Mouse (Mus musculus): ENCODE data around the gene Sbno2. TPM values are rescaled to one million over a fixed set of nuclear protein-coding genes. Genes with fewer than 3 reads are reported as not detected.

Sbno2 gene
- polyA plus RNA-seq, 1 experiment: 44.6 TPM

DNA sequence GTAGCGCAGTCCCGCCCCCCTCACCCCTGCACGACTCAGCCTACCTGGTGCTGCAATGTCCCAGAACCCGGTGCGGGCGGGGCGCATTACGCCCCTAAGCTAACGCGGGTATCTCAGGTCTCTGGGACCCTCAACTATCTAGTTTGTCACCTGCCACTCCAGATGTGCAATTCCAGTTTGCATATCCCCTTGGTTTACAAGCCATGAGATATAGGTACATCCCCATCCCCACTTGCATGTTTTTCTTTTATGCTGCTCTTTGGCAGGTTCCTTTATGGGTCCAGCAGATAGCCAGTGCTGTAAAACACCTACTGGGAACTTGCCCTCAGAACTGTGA lies 34.0 kb upstream of the Sbno2 start:
- Histone ChIP-seq H3K36me3 (ENCODE audit: control insufficient read depth, insufficient read depth) (peaks cover 6% of the 10 kb centered on the region), H3K79me2 (ENCODE audit: control insufficient read depth, insufficient read depth) (peaks cover 21% of the 10 kb centered on the region), H3ac (ENCODE audit: control insufficient read depth, insufficient read length) (peak overlapping the region; percentile 33), H3K4me2 (ENCODE audit: low read depth) (peak overlapping the region; percentile 98), H3K27me3 (ENCODE audit: control insufficient read depth, insufficient read depth, insufficient read length) (no peaks in the 10 kb centered on the region), H3K4me3 (peak overlapping the region; percentile 31)
- TF ChIP-seq MYOG (IDR thresholded peaks at IDR 0.05; ENCODE audit: control insufficient read depth in 1 of 3, insufficient read depth in 1 of 3, insufficient read length in 2 of 3, low read depth in 2 of 3): no peak
- no peak for TF ChIP-seq REST (IDR thresholded peaks at IDR 0.05; ENCODE audit: insufficient read depth, insufficient read length)
- TF ChIP-seq USF1 (IDR thresholded peaks at IDR 0.05; ENCODE audit: low read depth): no peak
- no peak for TF ChIP-seq E2F4 (IDR thresholded peaks at IDR 0.05; ENCODE audit: insufficient read depth)

DNA sequence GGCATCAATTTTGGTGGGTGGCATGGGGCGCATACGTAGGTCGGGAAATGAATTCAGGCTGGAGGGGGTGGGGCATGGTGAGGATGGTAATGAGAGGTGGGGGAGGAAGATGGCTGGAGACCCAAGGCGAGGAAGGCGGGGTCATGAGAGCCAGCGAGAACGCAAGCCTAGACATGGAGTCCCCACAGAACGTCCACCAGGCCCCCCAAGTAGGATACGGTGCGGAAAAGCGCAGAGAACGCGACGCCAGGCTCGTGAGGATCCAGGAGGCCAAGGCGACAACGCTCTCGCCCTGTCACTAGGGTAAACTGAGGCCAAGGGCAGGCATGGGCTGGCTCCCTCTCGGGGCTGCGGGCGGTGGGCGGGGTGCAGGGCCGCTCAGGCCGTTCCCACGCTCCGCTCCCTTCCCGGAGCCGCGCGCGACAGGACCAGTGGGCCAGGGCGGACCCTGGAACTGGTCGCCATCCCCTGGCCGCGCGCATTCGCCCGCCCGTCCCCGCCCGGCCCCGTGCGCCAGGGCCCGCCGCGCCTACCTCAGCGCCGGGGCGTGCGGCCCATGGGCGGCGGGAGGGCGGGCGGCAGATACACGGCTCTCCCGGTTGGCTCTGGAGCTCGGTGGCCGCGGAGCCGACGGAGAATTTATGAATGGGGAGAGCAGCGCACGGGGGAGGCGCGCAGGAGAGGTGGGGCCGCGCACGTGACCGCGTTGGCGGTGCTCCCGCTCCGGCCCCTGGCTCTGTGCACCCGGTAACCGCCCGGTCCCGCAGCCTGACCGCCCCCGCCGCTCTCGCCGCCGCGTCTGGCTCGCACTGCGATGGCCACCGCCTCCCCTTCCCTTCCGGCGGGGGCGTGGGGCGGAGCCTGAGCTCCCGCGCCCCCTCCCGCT lies 33.4 kb upstream of the Sbno2 start, which contains the start of gene Atp5d:
Atp5d (plus strand) TSS at position 80 of the 886 bp plus-strand sequence.
- Histone ChIP-seq H3K27me3 (ENCODE audit: control insufficient read depth, insufficient read depth, insufficient read length) (no peaks in the 10 kb centered on the region), H3K79me2 (ENCODE audit: control insufficient read depth, insufficient read depth) (peaks cover 15% of the 10 kb centered on the region)

DNA sequence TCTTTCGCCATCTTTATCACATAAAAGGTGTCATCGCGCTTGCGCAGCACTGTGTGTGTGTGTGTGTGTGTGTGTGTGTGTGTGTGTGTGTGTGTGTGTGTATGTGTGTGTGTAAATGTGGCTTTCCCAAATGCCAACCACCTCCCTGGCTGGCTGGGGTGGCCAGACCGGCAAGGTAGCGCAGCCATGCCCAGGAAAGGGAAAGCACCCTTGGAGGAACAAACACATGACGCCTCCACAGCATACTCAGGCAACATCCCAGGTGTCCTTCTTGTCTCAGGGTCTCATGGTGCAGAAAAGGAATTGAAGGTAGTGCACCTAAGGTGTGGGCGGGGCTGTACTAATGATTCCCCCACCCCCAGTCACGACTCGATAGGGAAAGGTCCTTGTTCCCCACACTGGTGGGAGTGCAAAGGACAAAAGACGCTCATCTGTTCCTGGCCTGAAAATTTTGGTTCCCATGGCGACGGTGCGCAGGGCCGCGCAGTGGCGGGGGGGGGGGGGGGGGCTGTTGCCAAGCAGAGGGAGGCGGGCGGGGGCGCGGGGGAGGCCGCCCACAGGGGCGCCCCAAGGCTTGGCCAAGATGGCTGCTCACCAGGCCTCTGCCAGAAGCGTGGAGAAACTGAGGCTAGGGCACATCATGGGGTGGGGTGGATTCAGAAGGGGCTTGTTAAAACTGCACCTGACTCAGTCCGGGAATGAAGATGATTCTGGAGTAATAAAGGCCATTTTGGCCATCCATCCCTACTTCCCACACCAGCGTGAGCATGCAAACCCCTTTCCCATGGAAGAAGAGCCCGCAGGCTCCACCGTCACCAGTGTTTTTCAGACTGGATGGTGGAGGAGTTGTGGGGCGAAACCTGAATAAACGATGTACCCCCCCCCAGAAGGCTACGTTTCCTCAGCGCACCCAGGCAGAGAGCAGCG lies 32.5 kb upstream of the Sbno2 start:
- peak overlapping the region; percentile 98 for H3K4me2 ChIP-seq (ENCODE audit: low read depth)
- H3ac ChIP-seq (ENCODE audit: control insufficient read depth, insufficient read length): peak overlapping the region; percentile 33
- no peaks in the 10 kb centered on the region for H3K36me3 ChIP-seq (ENCODE audit: control insufficient read depth, insufficient read depth)
- H3K27me3 ChIP-seq (ENCODE audit: control insufficient read depth, insufficient read depth, insufficient read length): no peaks in the 10 kb centered on the region
- peak overlapping the region; percentile 31 for H3K4me3 ChIP-seq
- H3K79me2 ChIP-seq (ENCODE audit: control insufficient read depth, insufficient read depth): peaks cover 6% of the 10 kb centered on the region
- TF ChIP-seq MYOG (IDR thresholded peaks at IDR 0.05; ENCODE audit: control insufficient read depth in 1 of 3, insufficient read depth in 1 of 3, insufficient read length in 2 of 3, low read depth in 2 of 3) (no peak), TCF3 (IDR thresholded peaks at IDR 0.05; ENCODE audit: insufficient read length, low read depth) (no peak), E2F4 (IDR thresholded peaks at IDR 0.05; ENCODE audit: insufficient read depth) (no peak), MAX (IDR thresholded peaks at IDR 0.05; ENCODE audit: low read depth) (no peak), MYOD1 (IDR thresholded peaks at IDR 0.05; ENCODE audit: control insufficient read depth in 1 of 3, insufficient read length in 2 of 3, low read depth in 2 of 3) (no peak), SRF (IDR thresholded peaks at IDR 0.05; ENCODE audit: control insufficient read depth, insufficient read length, low read depth) (no peak), POLR2AphosphoS2 (IDR thresholded peaks at IDR 0.05; ENCODE audit: insufficient read length, low read depth) (no peak), CEBPB (IDR thresholded peaks at IDR 0.05; ENCODE audit: insufficient read depth, poor library complexity, severe bottlenecking) (no peak), TCF12 (IDR thresholded peaks at IDR 0.05; ENCODE audit: insufficient read depth, poor library complexity, severe bottlenecking) (no peak), POLR2A (IDR thresholded peaks at IDR 0.05; ENCODE audit: insufficient read length, low read depth) (no peak), REST (IDR thresholded peaks at IDR 0.05; ENCODE audit: insufficient read depth, insufficient read length) (no peak), USF1 (IDR thresholded peaks at IDR 0.05; ENCODE audit: low read depth) (no peak)

More for the DNA sequence above, 33.4 kb upstream of the Sbno2 start, which contains the start of gene Atp5d:
- Histone ChIP-seq H3ac (ENCODE audit: control insufficient read depth, insufficient read length) (peak within 1 kb of the TSS; percentile 33), H3K4me3 (peak within 1 kb of the TSS; percentile 31), H3K36me3 (ENCODE audit: control insufficient read depth, insufficient read depth) (no peaks in the 10 kb centered on the region), H3K4me2 (ENCODE audit: low read depth) (peak within 1 kb of the TSS; percentile 98)
- TF ChIP-seq TCF3 (IDR thresholded peaks at IDR 0.05; ENCODE audit: insufficient read length, low read depth) (no peak), REST (IDR thresholded peaks at IDR 0.05; ENCODE audit: insufficient read depth, insufficient read length) (no peak), CEBPB (IDR thresholded peaks at IDR 0.05; ENCODE audit: insufficient read depth, poor library complexity, severe bottlenecking) (no peak), MAX (IDR thresholded peaks at IDR 0.05; ENCODE audit: low read depth) (no peak), E2F4 (IDR thresholded peaks at IDR 0.05; ENCODE audit: insufficient read depth) (no peak), MYOD1 (IDR thresholded peaks at IDR 0.05; ENCODE audit: control insufficient read depth in 1 of 3, insufficient read length in 2 of 3, low read depth in 2 of 3) (peak in 1 of 3 experiments; percentile 17), TCF12 (IDR thresholded peaks at IDR 0.05; ENCODE audit: insufficient read depth, poor library complexity, severe bottlenecking) (no peak), POLR2AphosphoS2 (IDR thresholded peaks at IDR 0.05; ENCODE audit: insufficient read length, low read depth) (peak; percentile 79), POLR2A (IDR thresholded peaks at IDR 0.05; ENCODE audit: insufficient read length, low read depth) (peak; percentile 93), USF1 (IDR thresholded peaks at IDR 0.05; ENCODE audit: low read depth) (peak; percentile 44), SRF (IDR thresholded peaks at IDR 0.05; ENCODE audit: control insufficient read depth, insufficient read length, low read depth) (peak; percentile 43), MYOG (IDR thresholded peaks at IDR 0.05; ENCODE audit: control insufficient read depth in 1 of 3, insufficient read depth in 1 of 3, insufficient read length in 2 of 3, low read depth in 2 of 3) (no peak)

DNA sequence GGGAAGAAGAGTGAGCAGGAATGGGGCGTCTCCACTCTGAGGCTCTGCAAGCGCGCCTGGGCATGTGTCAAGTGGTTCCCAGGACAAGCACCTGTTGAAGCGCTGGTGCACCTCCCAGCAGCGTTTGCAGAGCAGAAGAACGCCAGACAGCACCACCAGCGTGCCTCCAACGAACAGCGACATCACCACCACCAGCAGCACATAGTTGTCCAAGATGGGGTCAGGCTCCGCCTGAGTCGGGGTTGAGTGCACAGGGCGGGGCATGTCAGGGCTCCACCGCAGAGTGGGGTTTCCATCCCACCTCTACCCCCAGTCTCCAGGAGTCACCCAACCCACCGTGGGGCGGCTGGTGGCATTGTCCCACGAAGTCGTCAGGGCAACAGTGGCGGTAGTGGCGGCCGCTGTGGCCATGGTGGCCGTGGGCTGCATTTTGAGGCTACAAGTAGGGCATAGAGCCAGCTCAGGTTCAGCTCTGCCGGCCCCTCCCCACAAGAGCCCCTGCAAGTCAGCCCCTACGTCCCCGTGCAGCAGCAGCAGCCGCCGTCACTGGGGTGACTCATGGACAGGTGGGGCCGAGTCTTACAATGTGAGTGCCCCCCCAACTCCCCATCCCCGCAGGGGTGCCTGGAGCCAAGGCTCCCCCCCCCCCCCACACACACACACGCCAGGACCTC lies 31.7 kb upstream of the Sbno2 start:
- no peaks in the 10 kb centered on the region for H3K27me3 ChIP-seq (ENCODE audit: control insufficient read depth, insufficient read depth, insufficient read length)
- H3ac ChIP-seq (ENCODE audit: control insufficient read depth, insufficient read length): no peak overlapping the region
- no peaks in the 10 kb centered on the region for H3K36me3 ChIP-seq (ENCODE audit: control insufficient read depth, insufficient read depth)
- TF ChIP-seq MYOD1 (IDR thresholded peaks at IDR 0.05; ENCODE audit: control insufficient read depth in 1 of 3, insufficient read length in 2 of 3, low read depth in 2 of 3) (peak in 2 of 3 experiments; percentile 23 to 26), POLR2A (IDR thresholded peaks at IDR 0.05; ENCODE audit: insufficient read length, low read depth) (no peak), MYOG (IDR thresholded peaks at IDR 0.05; ENCODE audit: control insufficient read depth in 1 of 3, insufficient read depth in 1 of 3, insufficient read length in 2 of 3, low read depth in 2 of 3) (peak in 1 of 3 experiments; percentile 15), TCF3 (IDR thresholded peaks at IDR 0.05; ENCODE audit: insufficient read length, low read depth) (no peak)
- no peak overlapping the region for H3K4me2 ChIP-seq (ENCODE audit: low read depth)
- H3K79me2 ChIP-seq (ENCODE audit: control insufficient read depth, insufficient read depth): no peaks in the 10 kb centered on the region
- no peak overlapping the region for H3K4me3 ChIP-seq
